Mouse (Mus musculus) lung, embryonic 16.5 days (tissue): ENCODE data around the gene Ddr2. TPM values are rescaled to one million over a fixed set of nuclear protein-coding genes. Genes with fewer than 3 reads are reported as not detected.

Experiments
- ATAC-seq: fragments of 200-750 bp; cut with Nextera tagmentation; 2 replicates; pipeline ENCODE4 v1.8.0; 2017; ENCODE audit warnings: low read depth, mild to moderate bottlenecking, moderate library complexity
- H3K27ac ChIP-seq: fragments of 300-500 bp; sonication (generic); 2 replicates; pipeline ENCODE4 v1.5.1; 2014; ENCODE audit warnings: mild to moderate bottlenecking, control low read depth, low read length
- H3K27me3 ChIP-seq: fragments of 300-500 bp; sonication (generic); 2 replicates; pipeline ENCODE4 v1.6.1; 2014; ENCODE audit warnings: low read depth, low read length, mixed read lengths; ENCODE audit not compliant: control insufficient read depth, insufficient read depth
- H3K36me3 ChIP-seq: fragments of 300-500 bp; sonication (generic); 2 replicates; pipeline ENCODE4 v1.6.1; 2014; ENCODE audit warnings: low read length; ENCODE audit not compliant: control insufficient read depth, insufficient read depth
- H3K4me1 ChIP-seq: fragments of 300-500 bp; sonication (generic); replicated peaks from 2 replicates; pipeline ENCODE4 v1.6.1; 2014; ENCODE audit warnings: low read length, mixed read lengths; ENCODE audit not compliant: control insufficient read depth, insufficient read depth
- H3K4me2 ChIP-seq: fragments of 300-500 bp; sonication (generic); 2 replicates; pipeline ENCODE4 v1.6.1; 2014; ENCODE audit warnings: low read depth, low read length, control low read depth
- H3K4me3 ChIP-seq: fragments of 300-500 bp; sonication (generic); 2 replicates; pipeline ENCODE4 v1.5.1; 2014; ENCODE audit warnings: mild to moderate bottlenecking, low read length, control low read depth
- H3K9ac ChIP-seq: fragments of 300-500 bp; sonication (generic); 2 replicates; pipeline ENCODE4 v1.6.1; 2014; ENCODE audit warnings: low read length, control low read depth
- H3K9me3 ChIP-seq: fragments of 300-500 bp; sonication (generic); 2 replicates; pipeline ENCODE4 v1.6.1; 2016; ENCODE audit warnings: low read length; ENCODE audit not compliant: control insufficient read depth
- WGBS: fragments of 180-500 bp; shearing (Covaris S2); extraction: QIAGEN DNeasy Blood & Tissue Kit; methylation state at CpG from one replicate; pipeline ENCODE4 v1.1.7; 2014; 5-methylcytosine and 5-hydroxymethylcytosine counted together
- polyA plus RNA-seq: library from polyadenylated mRNA; unstranded; fragments of >200 nt; fragmentation: Nextera tagmentation; extraction: Ambion mirVana; gene quantifications from 2 replicates; pipeline ENCODE4 v1.2.1, GENCODE M21; 2015

Ddr2 gene
- polyA plus RNA-seq, 1 experiment from 2014 or later: 45.0 TPM

DNA sequence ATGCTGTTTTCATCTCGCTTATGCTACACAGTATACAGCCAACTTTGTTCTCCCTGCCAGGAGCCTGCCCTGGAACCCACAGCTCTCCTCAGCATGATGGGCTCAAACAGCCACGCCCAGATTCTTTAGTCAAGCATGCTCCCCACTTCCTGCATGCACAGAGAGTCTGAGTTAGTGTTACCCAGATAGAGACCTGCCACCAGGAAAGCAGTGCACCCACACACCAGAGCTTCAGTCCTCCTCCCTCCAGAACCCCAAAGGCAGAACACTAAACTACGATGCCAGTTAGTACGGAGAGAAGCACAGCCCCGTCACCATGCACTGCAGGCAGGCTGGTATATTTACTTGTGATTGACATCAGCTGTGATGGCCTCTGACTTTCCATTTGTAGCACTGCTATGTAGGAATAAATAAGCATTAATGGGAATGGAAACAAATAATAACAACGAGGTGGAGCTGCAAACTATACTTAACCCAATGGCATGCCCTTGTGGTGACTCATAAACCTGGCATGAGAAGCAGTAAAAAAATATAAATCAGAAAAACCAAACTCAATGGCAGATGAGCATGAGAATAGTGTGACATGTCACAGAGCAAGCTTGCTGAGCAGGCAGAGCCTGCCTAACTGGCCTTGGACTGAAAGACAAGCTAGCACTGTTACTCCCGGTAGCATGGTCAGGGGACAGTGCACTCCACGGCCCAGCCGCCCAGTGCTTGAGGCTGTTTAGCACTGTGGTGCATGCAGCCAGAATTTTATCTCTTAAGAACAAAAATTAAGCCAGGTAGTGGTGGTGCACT lies 37.3 kb upstream of the Ddr2 start:
- ATAC-seq: peak; percentile 24; the same call in 1 of the 2 replicates
- H3K4me3 ChIP-seq: no peak overlapping the region
- H3K4me1 ChIP-seq: peaks cover 4% of the 10 kb centered on the region
- WGBS: 75% methylated on average over 9 of the region's 9 CpGs
- peaks cover 14% of the 10 kb centered on the region for H3K36me3 ChIP-seq
- no peak overlapping the region for H3K9ac ChIP-seq
- H3K9me3 ChIP-seq: no peaks in the 10 kb centered on the region
- H3K4me2 ChIP-seq: no peak overlapping the region
- no peaks in the 10 kb centered on the region for H3K27me3 ChIP-seq
- H3K27ac ChIP-seq: peak overlapping the region; percentile 25; the same call in 1 of the 2 replicates

- ATAC-seq: no peak
- WGBS: 87% methylated on average over 4 of the region's 4 CpGs
- Histone ChIP-seq H3K4me3 (no peak overlapping the region), H3K9me3 (no peaks in the 10 kb centered on the region), H3K4me2 (no peak overlapping the region), H3K27me3 (no peaks in the 10 kb centered on the region), H3K36me3 (peaks cover 16% of the 10 kb centered on the region), H3K9ac (no peak overlapping the region), H3K27ac (no peak overlapping the region), H3K4me1 (peaks cover 4% of the 10 kb centered on the region)
Measured at GRCm38 (mm10) chr1:170145606-170146005, 35.0 kb upstream of the Ddr2 start.

DNA sequence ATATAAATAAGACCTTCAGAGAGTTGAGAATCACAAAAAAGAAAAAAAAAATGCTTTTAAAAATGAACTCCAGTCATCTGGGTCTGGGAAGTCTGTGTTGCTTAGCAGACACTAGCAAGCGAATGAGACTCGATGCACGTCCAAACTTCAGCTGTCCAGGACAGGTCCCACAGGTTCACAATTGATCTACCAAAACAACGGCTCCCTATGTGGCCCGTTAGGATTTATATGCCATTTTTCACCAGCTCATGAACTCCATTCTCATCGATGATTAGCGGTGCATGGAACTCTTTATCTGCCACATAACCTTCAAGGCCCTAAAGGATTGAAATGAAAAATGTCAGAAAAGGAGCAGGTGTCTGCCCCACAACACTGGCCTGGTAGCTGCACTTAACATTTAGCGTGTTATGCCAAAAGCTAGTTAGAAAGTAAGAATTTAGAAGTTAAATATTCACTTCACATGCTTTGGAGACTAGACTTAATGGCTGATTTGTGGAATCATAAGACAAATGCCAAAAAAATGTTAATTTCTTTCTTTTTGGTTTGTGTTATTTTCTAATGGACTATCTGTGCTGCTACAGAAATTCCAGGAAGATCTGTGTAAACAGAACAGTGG lies 31.8 kb upstream of the Ddr2 start:
- Histone ChIP-seq H3K4me3 (no peak overlapping the region), H3K9me3 (no peaks in the 10 kb centered on the region), H3K4me1 (no peaks in the 10 kb centered on the region), H3K27ac (no peak overlapping the region), H3K4me2 (no peak overlapping the region), H3K9ac (no peak overlapping the region), H3K27me3 (no peaks in the 10 kb centered on the region), H3K36me3 (peaks cover 9% of the 10 kb centered on the region)
- 92% methylated on average over 8 of the region's 8 CpGs for WGBS
- ATAC-seq: no peak

GRCm38 (mm10) chr1:170141626-170142025 lies 31.1 kb upstream of the Ddr2 start:
- H3K4me1 ChIP-seq: no peaks in the 10 kb centered on the region
- no peak overlapping the region for H3K9ac ChIP-seq
- no peak for ATAC-seq
- no peak overlapping the region for H3K4me3 ChIP-seq
- H3K36me3 ChIP-seq: peaks cover 9% of the 10 kb centered on the region
- H3K4me2 ChIP-seq: no peak overlapping the region
- H3K27me3 ChIP-seq: no peaks in the 10 kb centered on the region
- 91% methylated on average over 5 of the region's 5 CpGs for WGBS
- no peaks in the 10 kb centered on the region for H3K9me3 ChIP-seq
- no peak overlapping the region for H3K27ac ChIP-seq

GRCm38 (mm10) chr1:170136351-170137009 lies 25.9 kb upstream of the Ddr2 start:
- H3K27ac ChIP-seq: peak overlapping the region; percentile 2; the same call in 1 of the 2 replicates
- 11% methylated on average over 7 of the region's 7 CpGs for WGBS
- H3K4me1 ChIP-seq: no peaks in the 10 kb centered on the region
- no peak overlapping the region for H3K9ac ChIP-seq
- peak; percentile 97 for ATAC-seq
- no peaks in the 10 kb centered on the region for H3K27me3 ChIP-seq
- no peaks in the 10 kb centered on the region for H3K9me3 ChIP-seq
- H3K4me2 ChIP-seq: no peak overlapping the region
- H3K4me3 ChIP-seq: no peak overlapping the region
- no peaks in the 10 kb centered on the region for H3K36me3 ChIP-seq

- Histone ChIP-seq H3K4me2 (no peak overlapping the region), H3K27me3 (no peaks in the 10 kb centered on the region), H3K36me3 (no peaks in the 10 kb centered on the region), H3K9ac (no peak overlapping the region), H3K9me3 (no peaks in the 10 kb centered on the region), H3K4me3 (no peak overlapping the region), H3K27ac (no peak overlapping the region), H3K4me1 (no peaks in the 10 kb centered on the region)
- no peak for ATAC-seq
- WGBS: 76% methylated on average over 8 of the region's 8 CpGs
Measured at GRCm38 (mm10) chr1:170134264-170134663, 23.7 kb upstream of the Ddr2 start.

DNA sequence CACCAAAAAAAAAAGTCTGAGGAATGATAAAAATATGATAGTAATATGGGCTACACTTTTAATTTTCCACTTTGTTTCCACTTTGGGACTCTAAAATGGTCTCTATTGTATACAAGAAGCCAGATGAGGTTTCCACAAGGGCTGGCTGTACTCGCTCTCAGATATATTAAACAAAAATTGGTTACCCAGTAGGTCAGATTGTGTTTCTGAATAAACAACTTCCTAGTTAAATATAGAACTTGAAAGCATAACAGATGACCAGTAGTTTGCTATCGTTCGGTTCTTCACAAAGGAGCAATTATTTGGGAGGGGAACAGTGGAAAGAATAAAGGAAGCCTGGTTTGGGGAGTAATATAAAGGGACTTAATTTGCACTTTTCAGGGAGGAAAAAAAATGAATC lies 20.4 kb upstream of the Ddr2 start:
- H3K27me3 ChIP-seq: no peaks in the 10 kb centered on the region
- no peaks in the 10 kb centered on the region for H3K9me3 ChIP-seq
- H3K4me2 ChIP-seq: no peak overlapping the region
- 27% methylated on average over 3 of the region's 3 CpGs for WGBS
- no peak for ATAC-seq
- H3K36me3 ChIP-seq: no peaks in the 10 kb centered on the region
- H3K9ac ChIP-seq: no peak overlapping the region
- no peak overlapping the region for H3K4me3 ChIP-seq
- H3K4me1 ChIP-seq: no peaks in the 10 kb centered on the region
- no peak overlapping the region for H3K27ac ChIP-seq

GRCm38 (mm10) chr1:170124644-170125043 lies 14.1 kb upstream of the Ddr2 start:
- no peaks in the 10 kb centered on the region for H3K27me3 ChIP-seq
- no peak overlapping the region for H3K9ac ChIP-seq
- no peaks in the 10 kb centered on the region for H3K4me1 ChIP-seq
- ATAC-seq: no peak
- no peak overlapping the region for H3K4me3 ChIP-seq
- WGBS: 68% methylated on average over 2 of the region's 2 CpGs
- H3K36me3 ChIP-seq: no peaks in the 10 kb centered on the region
- no peak overlapping the region for H3K4me2 ChIP-seq
- no peaks in the 10 kb centered on the region for H3K9me3 ChIP-seq
- no peak overlapping the region for H3K27ac ChIP-seq

GRCm38 (mm10) chr1:170113616-170114015 lies 3.1 kb upstream of the Ddr2 start:
- Histone ChIP-seq H3K9ac (no peak overlapping the region), H3K36me3 (no peaks in the 10 kb centered on the region), H3K4me3 (no peak overlapping the region), H3K4me1 (peaks cover 1% of the 10 kb centered on the region; the same call in 1 of the 2 replicates), H3K27ac (no peak overlapping the region), H3K9me3 (no peaks in the 10 kb centered on the region), H3K27me3 (no peaks in the 10 kb centered on the region), H3K4me2 (no peak overlapping the region)
- 68% methylated on average over 6 of the region's 6 CpGs for WGBS
- ATAC-seq: no peak
